Mouse (Mus musculus) left cerebral cortex, postnatal 14 days (tissue): ENCODE data around the gene Epm2aip1. TPM values are rescaled to one million over a fixed set of nuclear protein-coding genes. Genes with fewer than 3 reads are reported as not detected.

Experiments
- DNase-seq, 2 experiments: peaks; one replicate each; pipeline ENCODE4 v3.0.0; 2021 to 2022; ENCODE audit warnings: low spot score in 2 of 2, mixed read lengths in 1 of 2
- intact Hi-C: fragments of 180-260 bp; cut with DNase I; formaldehyde crosslinking; loops from one replicate; pipeline ENCODE4 v1.15.1; 2025
- long read RNA-seq, 2 experiments: library from polyadenylated mRNA; stranded (forward); transcript quantifications; one replicate each; pipeline ENCODE4 v2.0.0; 2021
- total RNA-seq, 2 experiments: library from RNA; stranded (reverse); gene quantifications; 2 replicates each; pipeline ENCODE4 v1.2.3; 2021

The Epm2aip1 gene
- total RNA-seq = 10 to 100 TPM; 78.2 to 81.9 TPM
- long read RNA-seq, experiment 1, full-length matches to known transcripts = 47 of 48 reads
- long read RNA-seq, experiment 1, partial matches to known transcripts = 0 of 48 reads
- long read RNA-seq, experiment 1, other reads (novel, unspliced or antisense) = 1 of 48 reads
- long read RNA-seq, experiment 2, full-length matches to known transcripts = 41 of 41 reads
- long read RNA-seq, experiment 2, partial matches to known transcripts = 0 of 41 reads
- long read RNA-seq, experiment 2, other reads (novel, unspliced or antisense) = 0 of 41 reads

DNA sequence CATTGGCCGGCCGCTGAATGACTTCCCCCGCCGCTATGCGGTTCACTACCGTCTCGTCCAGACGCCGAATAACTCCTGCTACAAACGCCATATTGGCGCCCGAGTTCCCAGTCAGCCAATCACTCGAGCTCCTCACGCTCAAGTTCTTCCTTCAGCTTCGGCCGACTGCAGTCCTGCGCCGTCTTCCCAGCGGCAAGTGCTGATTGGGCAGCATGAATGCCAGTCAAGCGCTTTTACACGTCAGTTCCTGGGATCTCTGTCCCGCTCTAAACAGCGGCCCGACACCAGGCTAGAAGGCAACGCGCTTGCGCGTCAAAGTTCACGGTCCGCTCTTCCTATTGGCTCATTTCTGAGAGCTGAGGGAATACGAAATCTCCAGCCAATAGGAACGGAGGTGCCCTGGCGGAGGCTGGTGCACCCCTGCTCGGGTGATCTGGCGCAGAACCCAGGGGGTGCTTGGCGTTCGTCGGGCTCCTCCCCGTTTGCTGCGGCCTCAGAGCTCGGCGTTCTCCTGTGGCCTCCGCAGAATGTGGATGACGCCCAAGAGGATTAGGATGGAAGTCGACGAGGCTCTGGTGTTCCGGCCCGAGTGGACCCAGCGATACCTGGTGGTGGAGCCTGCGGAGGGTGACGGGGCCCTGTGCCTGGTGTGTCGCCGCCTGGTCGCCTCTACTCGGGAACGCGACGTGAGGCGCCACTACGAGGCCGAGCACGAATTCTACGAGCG is at the start of gene Epm2aip1, which contains the start of gene Mlh1:
Gene Epm2aip1 (plus strand): TSS at position 496 of the 727 bp plus-strand sequence.
Gene Mlh1 (minus strand): TSS at position 358 of the 727 bp plus-strand sequence.
- DNase-seq = peak; percentile 99 to 100
- intact Hi-C loops = no loop called here

DNA sequence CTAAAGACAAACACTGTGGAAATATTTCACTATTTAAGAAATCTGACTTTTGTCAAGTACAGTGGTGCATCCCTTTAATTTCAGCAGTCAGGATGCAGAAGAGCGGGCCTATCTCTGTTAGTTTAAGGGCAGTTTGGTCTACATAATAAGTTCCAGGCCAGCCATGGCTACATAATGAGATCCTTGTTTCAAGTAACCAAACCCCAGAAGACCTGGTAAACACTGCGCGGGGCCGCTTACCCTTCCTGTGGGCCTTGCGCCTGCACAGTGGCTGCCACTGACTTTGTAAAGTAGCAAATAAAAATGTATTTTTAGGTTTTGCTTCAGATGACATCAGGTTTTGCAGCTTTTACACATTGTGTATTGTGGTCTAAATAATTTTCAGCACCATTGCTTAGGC is 48.3 kb upstream of the Epm2aip1 start:
- DNase-seq = no peak
- intact Hi-C loops = no loop called here

DNA sequence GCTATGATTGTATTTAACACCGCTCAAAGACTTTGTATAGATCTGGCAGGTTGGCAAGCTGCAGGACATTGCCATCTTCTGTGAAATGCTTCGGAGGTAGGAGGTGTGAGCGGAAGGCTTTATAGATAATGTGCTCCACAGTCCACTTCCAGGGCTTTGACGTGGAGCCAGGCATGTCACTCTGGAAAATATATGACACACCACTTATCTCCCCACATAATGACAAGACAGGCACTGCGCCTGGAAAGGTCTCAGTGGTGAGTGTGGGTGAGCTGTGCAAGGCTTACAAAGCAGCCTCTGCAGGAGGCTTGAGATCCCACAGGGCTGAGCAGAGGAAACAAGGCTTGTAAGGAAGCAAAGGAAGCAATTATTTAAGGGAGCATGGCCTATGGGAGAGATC is 43.3 kb upstream of the Epm2aip1 start:
- intact Hi-C loops = no loop called here
- DNase-seq = no peak

DNA sequence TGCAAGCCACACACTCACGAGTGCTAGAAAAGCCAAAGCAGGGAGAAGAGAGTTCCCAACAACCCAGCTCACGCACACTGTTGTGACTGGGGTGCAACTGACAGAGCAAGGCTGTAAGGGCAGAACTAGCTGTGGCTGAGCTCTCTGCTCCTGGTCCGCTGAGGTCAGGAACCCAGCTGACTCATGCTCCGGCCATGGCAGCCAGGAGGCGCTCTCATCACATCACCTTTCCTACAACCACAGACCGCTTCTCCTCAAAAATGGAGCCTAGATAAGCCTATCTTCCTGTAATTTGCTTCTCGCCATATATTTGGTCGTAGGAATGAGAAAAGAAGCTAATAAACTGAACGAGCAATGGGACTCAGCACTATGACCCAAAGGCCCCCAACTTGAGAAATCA is 37.0 kb upstream of the Epm2aip1 start:
- DNase-seq = no peak
- intact Hi-C loops = no loop called here

DNA sequence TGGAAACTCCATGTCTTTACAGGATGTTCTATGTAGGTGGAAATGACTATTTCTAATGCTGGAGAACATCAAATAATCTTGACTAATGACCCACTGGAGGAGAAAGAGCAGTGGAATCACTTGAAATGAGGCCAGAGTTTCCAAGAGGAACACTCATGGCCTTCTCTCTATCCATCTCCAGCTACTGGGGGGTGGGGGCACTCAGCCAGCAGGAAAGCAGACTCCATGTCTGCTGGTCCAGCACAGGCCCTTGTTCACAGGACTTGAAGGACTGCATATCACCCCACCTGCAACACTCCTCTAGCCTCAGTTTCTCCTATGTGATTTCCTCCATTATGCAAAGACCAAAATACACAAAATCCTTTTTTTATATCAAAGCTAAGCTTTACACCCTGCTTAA is 34.0 kb upstream of the Epm2aip1 start:
- intact Hi-C loops = no loop called here

DNA sequence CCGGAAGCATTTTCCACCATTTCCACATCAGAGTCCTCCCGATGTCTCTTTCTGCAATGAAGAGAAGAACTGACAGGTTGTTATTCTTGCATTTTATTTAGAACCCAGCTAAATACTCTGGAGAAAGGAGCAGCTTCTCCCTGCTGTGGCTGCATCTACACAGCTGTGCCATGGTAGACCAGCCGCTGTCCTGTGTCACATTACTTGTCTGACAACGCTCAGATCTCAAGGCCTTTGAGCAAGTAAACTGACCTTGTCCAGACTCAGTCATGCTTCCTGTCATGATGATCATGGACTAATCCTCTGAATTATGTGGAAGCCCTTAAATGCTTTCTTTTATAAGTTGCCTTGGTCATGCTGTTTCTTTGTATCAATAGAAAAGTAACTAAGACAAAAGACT is 31.9 kb upstream of the Epm2aip1 start:
- intact Hi-C loops = loop anchor here (10.0 kb wide), 1 partner anchor 235 kb away; no protein-coding TSS in a partner anchor
- no peak for DNase-seq

More for the DNA sequence above, 34.0 kb upstream of the Epm2aip1 start:
- no peak for DNase-seq

DNA sequence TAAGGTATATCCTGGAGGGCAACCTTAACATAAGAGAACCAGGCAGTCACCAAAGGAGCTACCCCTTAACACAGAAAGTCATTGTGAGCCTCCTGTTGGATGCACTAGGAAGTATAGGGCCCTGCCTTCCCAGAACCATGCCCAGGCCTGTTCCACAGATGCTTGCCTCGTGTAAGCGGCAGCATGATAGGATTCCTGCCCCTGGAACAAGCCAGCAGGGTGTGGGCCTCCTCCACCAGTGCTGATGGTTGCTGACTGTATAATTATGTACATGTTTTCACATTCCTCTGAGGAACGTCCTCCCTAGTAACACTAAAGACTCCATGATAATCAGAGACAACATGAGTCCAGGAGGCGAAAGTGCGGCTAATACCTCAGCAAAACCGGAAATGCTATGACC is 28.3 kb upstream of the Epm2aip1 start:
- no peak for DNase-seq
- intact Hi-C loops = loop anchor here (10.0 kb wide), 1 partner anchor 239 kb away; no protein-coding TSS in a partner anchor

DNA sequence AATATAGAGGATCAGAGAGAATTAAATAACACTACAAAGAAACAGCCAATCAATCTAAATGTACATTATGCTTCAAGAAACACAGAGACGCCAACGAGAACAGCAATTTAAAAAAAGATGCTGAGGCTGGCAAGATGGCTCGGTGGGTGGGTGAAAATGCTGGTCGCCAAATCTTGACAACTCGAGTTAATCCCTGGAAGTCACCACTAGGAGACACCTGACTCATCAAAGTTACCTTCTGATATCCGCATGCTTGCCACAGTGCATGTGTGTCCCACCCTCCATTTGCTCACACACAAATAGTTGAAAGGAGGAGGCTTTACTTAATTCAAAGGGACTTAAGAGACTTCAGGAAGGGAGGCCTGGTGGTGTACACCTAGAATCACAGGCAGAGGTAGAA is 26.2 kb upstream of the Epm2aip1 start:
- DNase-seq = no peak
- intact Hi-C loops = loop anchor here (5.0 to 10.0 kb wide), 2 partner anchors 153 to 241 kb away; no protein-coding TSS in a partner anchor

DNA sequence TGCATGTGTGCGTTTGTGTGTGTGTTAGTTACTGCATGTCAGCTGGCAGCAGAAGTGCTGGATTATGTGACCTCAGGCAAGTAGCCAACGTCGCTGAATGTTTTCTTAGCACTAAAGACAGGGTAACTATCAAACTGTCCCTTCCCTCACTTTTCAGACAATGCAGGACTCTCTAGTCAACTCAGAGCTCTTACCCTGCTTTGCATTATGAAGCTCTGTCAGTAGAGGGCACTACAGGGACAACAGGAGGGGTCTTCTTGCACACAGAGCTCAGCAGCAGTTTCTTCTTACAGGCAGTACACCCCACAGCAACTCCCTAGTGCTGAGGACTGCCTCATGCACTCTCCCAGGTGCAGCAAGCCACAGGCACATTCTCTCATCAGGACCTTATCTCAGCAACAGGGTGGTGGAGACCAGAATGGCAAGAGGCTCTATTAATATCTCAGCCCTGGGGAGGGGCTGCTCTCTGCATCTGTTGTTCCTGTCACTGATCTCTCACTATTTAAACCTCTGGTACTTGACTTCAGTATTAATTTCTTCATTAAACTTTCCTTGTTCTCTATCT is 24.0 kb upstream of the Epm2aip1 start:
- peak; percentile 11 to 30 for DNase-seq
- intact Hi-C loops = loop anchor here (5.0 to 10.0 kb wide), 2 partner anchors 155 to 243 kb away; no protein-coding TSS in a partner anchor

DNA sequence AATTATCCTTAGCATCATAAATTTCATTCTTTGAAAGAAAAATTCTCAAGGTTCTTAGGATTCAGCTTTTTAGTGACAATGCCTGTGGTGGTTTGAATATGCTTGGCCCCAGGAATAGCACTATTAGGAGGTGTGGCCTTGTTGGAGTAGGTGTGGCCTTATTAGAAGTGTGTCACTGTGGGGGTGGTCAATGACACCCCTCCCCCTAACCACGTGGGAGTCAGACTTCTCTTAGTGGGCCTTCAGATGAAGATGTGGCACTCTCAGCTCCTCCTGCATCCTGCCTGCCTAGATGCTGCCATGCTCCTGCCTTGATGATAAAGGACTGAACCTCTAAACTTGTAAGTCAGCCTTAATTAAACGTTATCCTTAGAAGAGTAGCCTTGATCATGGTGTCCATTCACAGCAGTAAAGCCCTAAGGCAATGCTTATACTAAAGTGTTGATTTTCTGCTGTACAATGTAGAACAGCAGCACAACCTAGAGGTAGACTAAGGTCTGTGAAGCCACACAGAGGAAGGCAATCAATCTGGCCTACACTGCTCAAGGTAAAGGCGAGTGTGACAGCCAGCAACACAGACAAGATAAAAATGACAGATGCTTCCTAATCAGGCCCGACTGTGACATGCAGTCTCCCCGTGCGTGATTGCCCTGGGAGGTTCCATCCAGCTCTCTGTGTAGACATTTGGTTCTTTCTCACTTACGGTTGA is 19.4 kb upstream of the Epm2aip1 start:
- no peak for DNase-seq
- intact Hi-C loops = no loop called here

DNA sequence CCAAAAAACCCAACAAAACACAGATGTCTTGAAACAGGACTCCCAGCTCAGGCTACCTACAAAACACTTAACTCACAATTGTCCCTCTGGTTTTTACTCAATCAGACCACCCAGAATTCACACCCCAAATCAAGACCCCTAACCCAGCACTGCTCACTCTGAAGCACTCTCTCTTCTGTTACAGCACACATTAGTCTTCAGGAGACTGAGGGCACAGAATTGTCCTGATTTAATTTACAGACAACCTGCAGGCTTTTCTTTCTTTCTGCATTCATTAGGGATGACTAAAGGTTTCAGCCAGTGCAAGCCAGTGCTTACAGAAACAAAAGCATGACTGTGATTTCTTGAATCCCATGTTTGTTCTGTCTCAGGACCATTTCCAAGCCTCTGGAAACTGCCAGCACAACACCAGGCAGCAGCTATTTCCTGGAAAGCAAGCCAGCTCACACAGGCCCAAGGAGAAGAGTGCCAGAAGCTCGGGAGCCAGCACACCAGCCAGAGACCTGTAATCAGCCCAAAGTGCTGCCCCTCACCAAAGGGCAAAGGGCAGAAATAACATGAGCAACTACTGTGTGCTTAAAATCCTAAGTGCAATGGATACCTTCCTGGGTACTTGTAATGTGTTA is 11.3 kb upstream of the Epm2aip1 start:
- peak; percentile 33 to 44 for DNase-seq
- intact Hi-C loops = no loop called here

DNA sequence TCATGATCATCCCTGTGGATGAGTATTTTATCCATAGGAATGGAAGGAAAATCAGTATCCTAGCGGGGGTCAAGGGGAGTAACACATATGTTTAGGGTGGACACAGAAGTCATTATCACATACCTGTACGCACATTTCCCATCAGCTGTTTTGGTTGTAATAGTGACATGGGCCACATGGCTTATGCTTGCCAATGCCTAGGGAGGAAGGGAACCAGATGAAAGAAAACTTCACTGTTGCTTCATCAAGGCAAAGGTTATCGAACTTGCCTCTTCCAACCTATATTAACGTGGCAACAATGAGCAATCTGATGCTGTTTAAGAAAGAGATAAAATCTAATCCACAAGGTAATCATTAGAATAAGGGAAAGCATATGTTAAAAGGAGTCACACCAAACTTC is 10.4 kb upstream of the Epm2aip1 start:
- intact Hi-C loops = no loop called here
- no peak for DNase-seq

DNA sequence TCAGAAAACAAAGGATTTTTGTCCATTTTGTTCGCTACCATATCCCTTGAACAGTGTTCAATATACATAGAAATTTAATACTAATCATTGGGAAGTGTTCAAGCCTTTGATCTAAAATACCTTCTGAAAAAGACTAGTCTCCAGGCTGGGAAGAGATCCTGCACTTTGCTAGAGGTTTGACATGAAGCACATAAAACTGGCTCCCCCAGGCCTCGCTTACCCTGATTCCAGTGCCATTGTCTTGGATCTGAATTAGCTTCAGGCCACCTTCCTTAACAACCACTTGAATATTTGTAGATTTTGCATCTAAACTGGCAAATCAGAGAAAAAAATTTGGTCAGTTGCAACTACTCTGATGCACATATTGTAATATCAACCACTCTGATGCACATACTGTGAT is 3.7 kb upstream of the Epm2aip1 start:
- no peak for DNase-seq
- intact Hi-C loops = no loop called here

DNA sequence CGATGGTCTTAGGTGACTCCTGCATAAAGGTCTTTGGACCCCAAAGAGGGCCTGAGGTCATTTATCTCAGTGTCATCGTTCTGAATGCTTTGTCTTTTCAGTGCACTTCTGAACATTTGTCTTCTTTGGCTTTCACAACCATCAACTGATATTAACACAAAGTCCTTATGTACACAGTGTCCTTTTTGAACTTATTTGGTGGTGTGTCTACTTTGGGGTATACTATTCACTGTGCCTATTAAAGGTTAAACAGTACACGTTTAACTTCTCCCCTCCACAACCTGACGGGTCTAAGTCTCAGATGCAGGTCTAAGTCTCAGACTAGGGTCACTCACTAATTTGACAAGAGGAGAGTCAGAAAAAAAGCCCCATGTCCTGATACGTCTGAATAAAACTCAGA is 1.1 kb upstream of the Epm2aip1 start:
- intact Hi-C loops = no loop called here
- DNase-seq = no peak

DNA sequence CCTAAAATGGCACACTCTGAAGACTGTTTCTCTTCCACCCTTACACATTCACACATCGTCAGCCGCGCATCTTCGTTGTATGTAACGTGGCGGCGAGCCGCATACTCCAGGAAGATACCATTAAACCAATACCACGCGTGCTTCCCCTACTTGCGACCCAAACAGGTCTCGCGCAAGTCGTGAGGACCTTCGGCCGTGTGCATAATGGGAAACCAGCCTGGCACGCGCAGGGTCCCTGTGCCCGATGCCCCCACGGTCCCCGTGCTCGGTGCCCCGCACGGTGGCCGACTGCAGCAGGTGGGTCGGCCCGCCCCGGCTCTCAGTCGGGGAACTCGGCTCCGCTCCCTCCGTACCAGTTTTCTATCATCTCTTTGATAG is 684 bp upstream of the Epm2aip1 start:
- peak in 1 of 2 experiments; percentile 85 for DNase-seq
- intact Hi-C loops = no loop called here

DNA sequence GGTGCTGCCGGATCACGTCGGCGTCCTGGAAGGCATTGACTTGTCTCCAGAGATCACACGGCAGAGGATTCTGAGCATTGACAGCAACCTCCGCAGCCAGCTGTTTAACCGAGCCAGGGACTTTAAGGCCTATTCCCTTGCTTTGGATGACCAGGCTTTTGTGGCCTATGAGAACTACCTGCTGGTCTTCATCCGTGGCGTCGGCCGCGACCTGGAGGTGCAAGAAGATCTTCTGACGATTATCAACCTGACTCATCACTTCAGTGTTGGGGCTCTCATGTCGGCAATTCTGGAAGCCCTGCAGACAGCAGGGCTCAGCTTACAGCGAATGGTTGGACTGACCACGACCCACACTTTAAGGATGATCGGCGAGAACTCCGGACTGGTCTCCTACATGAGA is 627 bp downstream of the Epm2aip1 start:
- intact Hi-C loops = no loop called here
- DNase-seq = peak; percentile 8 to 31

DNA sequence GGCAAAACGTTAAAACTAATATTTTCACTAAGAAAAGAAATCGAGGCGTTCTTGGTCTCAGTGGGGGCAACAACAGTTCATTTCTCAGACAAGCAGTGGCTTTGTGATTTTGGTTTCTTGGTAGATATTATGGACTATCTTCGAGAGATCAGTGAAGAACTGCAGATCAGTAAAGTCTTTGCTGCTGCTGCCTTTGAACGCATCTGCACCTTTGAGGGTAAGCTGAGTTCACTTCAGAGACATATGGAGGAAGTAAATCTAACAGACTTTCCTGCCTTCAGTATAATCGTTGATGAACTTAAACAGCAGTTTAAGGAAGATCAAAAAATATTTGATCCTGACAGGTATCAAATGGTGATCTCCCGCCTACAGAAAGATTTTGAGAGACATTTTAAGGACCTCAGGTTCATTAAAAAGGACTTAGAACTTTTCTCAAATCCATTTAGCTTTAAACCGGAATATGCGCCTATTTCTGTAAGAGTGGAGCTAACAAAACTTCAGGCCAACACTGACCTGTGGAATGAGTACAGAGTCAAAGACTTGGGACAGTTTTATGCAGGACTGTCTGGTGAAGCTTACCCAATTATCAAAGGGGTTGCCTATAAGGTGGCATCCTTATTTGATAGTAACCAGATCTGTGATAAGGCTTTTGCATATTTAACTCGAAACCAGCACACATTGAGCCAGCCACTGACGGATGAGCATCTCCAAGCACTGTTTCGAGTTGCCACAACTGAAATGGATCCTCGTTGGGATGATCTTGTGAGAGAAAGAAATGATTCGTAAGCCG is 1.5 kb downstream of the Epm2aip1 start:
- DNase-seq = no peak
- intact Hi-C loops = no loop called here

DNA sequence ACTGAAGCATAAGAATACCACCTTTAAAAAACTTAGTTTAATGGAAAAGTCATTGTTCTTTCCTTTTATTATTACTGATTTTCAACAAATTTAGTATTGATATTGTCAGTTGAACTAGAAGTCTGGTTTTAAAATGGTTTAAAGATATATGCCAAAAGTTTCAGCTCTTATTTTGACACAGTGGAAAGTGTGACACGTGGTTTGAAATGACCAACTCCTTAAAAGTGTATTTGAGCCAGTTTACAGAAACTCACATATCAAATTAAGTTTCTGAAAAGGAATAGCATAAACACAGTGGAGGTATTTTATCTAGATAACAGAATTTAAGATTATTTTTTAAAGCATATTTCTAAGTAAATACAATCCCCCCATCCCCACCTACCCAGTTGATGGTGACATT is 2.2 kb downstream of the Epm2aip1 start:
- intact Hi-C loops = no loop called here
- DNase-seq = no peak

DNA sequence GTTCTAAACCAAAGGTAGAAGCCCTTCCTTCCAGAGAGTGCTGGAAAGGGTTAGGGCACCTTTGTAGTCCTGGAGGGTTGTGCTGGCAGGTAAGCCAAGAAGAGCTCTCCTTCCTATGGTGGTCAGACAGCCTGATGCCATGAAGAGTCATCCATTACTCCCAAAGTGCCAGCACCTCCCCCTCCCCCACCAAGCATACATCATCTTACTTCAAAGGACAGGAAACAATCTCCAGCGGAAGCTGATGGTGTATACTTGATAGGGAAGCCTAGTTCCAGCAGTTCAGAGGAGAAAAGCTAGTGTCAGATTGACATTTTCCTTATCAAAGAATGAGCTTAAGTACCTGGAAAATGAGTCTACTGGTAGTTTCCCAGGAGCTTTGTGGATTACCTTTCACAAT is 3.4 kb downstream of the Epm2aip1 start:
- DNase-seq = no peak
- intact Hi-C loops = no loop called here
